Mouse (Mus musculus): ENCODE measurements at regions not wholly inside any gene's neighbourhood (a gene's known extent, or its start where the extent isn't known, plus 50 kb on each side); places are given as distances from the start of the nearest gene placed in this dataset.

DNA sequence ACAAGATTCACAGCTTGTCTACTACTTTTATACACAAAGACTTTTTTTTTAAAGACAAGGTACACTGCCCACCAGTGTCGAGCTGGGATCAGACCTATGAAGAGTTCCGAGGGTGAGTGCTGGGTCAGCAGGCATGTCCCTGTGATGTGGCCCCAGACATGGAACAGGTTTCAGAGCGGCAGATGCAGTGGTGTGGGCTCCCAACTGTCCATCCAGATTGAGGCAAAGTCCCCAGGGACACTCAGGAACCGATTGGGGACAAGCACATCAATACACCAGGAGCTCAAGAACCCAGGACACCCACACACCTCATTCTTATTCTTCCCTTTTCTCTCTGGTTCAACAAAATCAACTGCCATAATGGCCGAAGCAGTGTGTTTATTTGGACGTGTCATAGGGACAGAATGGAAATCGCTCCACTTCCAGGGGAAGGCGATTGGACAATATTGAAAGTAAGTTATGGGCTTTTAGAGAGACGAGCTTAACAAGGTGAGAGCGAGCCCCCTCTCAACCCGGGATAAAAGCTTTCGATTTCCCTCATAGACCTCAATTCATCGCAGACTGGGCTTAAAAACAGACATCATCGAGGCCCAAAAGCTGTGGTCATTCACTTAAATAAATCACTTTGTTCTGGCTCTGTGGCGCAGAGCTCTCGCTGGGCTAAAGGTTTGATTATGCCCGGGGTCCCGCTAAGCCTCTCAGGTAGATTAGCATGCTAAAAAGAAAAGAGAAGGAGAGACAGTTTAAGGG, 127.6 kb upstream of the Zdhhc25 start:
- TF ChIP-seq CTCF (IDR thresholded peaks at IDR 0.05; ENCODE audit: extremely low read depth, insufficient read depth, low read length) (no peak), POLR2A (IDR thresholded peaks at IDR 0.05; ENCODE audit: extremely low read depth, insufficient read depth, low read length) (no peak)

All from cortical plate, adult 2 months (tissue).